Mouse (Mus musculus) midbrain, embryonic 11.5 days (tissue): Measurements from ENCODE around the gene Trim16. TPM values are rescaled to one million over a fixed set of nuclear protein-coding genes. Genes with fewer than 3 reads are reported as not detected.

Experiments
- ATAC-seq: fragments of 200-750 bp; cut with Nextera tagmentation; 2 replicates; pipeline ENCODE4 v1.8.0; 2017; ENCODE audit warnings: moderate TSS enrichment, moderate library complexity; ENCODE audit not compliant: low FRiP score
- DNase-seq: peaks from one replicate; pipeline ENCODE4 v3.0.0; 2015; ENCODE audit warnings: low spot score; ENCODE audit errors: missing footprints
- H3K27ac ChIP-seq: fragments of 300-500 bp; sonication (generic); 2 replicates; pipeline ENCODE4 v1.5.1; 2014; ENCODE audit warnings: low read depth, low read length
- H3K27me3 ChIP-seq: fragments of 300-500 bp; sonication (generic); 2 replicates; pipeline ENCODE4 v1.6.1; 2014; ENCODE audit warnings: mild to moderate bottlenecking, low read length, moderate library complexity, mixed read lengths; ENCODE audit not compliant: control insufficient read depth, insufficient read depth
- H3K36me3 ChIP-seq: fragments of 300-500 bp; sonication (generic); 2 replicates; pipeline ENCODE4 v1.6.1; 2014; ENCODE audit warnings: mild to moderate bottlenecking, low read length, moderate library complexity, mixed read lengths; ENCODE audit not compliant: control insufficient read depth, insufficient read depth
- H3K4me1 ChIP-seq: fragments of 300-500 bp; sonication (generic); 2 replicates; pipeline ENCODE4 v1.6.1; 2014; ENCODE audit warnings: low read length; ENCODE audit not compliant: control insufficient read depth, insufficient read depth
- H3K4me2 ChIP-seq: fragments of 300-500 bp; sonication (generic); 2 replicates; pipeline ENCODE4 v1.6.1; 2014; ENCODE audit warnings: mild to moderate bottlenecking, moderate library complexity
- H3K4me3 ChIP-seq: fragments of 300-500 bp; sonication (generic); 2 replicates; pipeline ENCODE4 v1.5.1; 2014; ENCODE audit warnings: low read depth, low read length
- H3K9ac ChIP-seq: fragments of 300-500 bp; sonication (generic); 2 replicates; pipeline ENCODE4 v1.6.1; 2014; ENCODE audit warnings: low read length
- H3K9me3 ChIP-seq: fragments of 300-500 bp; sonication (generic); 2 replicates; pipeline ENCODE4 v1.6.1; 2016; ENCODE audit warnings: low read length; ENCODE audit not compliant: control insufficient read depth
- WGBS: fragments of 180-500 bp; shearing (Covaris S2); extraction: QIAGEN DNeasy Blood & Tissue Kit; methylation state at CpG from one replicate; pipeline ENCODE4 v1.1.7; 2014; 5-methylcytosine and 5-hydroxymethylcytosine counted together
- polyA plus RNA-seq: library from polyadenylated mRNA; unstranded; fragments of >200 nt; fragmentation: Nextera tagmentation; extraction: Ambion mirVana; gene quantifications from 2 replicates; pipeline ENCODE4 v1.2.1, GENCODE M21; 2014

Gene Trim16
- polyA plus RNA-seq, 1 experiment from 2014 or later = 4.4 TPM

- Histone ChIP-seq H3K27ac (no peak overlapping the region), H3K27me3 (no peaks in the 10 kb centered on the region), H3K9ac (no peak overlapping the region), H3K36me3 (no peaks in the 10 kb centered on the region), H3K9me3 (no peaks in the 10 kb centered on the region), H3K4me1 (no peaks in the 10 kb centered on the region; the same call in 1 of the 2 replicates), H3K4me2 (no peak overlapping the region), H3K4me3 (no peak overlapping the region)
- WGBS = 72% methylated on average over 6 of the region's 6 CpGs
- no peak for DNase-seq
- no peak for ATAC-seq
Measured at GRCm38 (mm10) chr11:62813970-62814624, 5.9 kb upstream of the Trim16 start.

- no peaks in the 10 kb centered on the region for H3K27me3 ChIP-seq
- H3K4me1 ChIP-seq = no peaks in the 10 kb centered on the region; the same call in 1 of the 2 replicates
- no peak overlapping the region for H3K27ac ChIP-seq
- 67% methylated on average over 4 of the region's 4 CpGs for WGBS
- H3K4me2 ChIP-seq = no peak overlapping the region
- no peak overlapping the region for H3K4me3 ChIP-seq
- H3K9ac ChIP-seq = no peak overlapping the region
- H3K36me3 ChIP-seq = no peaks in the 10 kb centered on the region
- DNase-seq (no peak), ATAC-seq (no peak)
- no peaks in the 10 kb centered on the region for H3K9me3 ChIP-seq
Measured at GRCm38 (mm10) chr11:62814625-62815024, 5.4 kb upstream of the Trim16 start.

GRCm38 (mm10) chr11:62815438-62815837 lies 4.6 kb upstream of the Trim16 start:
- Histone ChIP-seq H3K4me1 (peaks cover 4% of the 10 kb centered on the region; the same call in 1 of the 2 replicates), H3K27ac (no peak overlapping the region), H3K36me3 (no peaks in the 10 kb centered on the region), H3K9ac (no peak overlapping the region), H3K4me3 (no peak overlapping the region), H3K27me3 (no peaks in the 10 kb centered on the region), H3K4me2 (no peak overlapping the region), H3K9me3 (no peaks in the 10 kb centered on the region)
- no peak for ATAC-seq
- no peak for DNase-seq
- 91% methylated on average over 1 of the region's 1 CpGs for WGBS

GRCm38 (mm10) chr11:62816591-62816990 lies 3.4 kb upstream of the Trim16 start:
- ATAC-seq = no peak
- Histone ChIP-seq H3K27ac (no peak overlapping the region), H3K27me3 (no peaks in the 10 kb centered on the region), H3K4me1 (peaks cover 8% of the 10 kb centered on the region; the same call in 1 of the 2 replicates), H3K36me3 (no peaks in the 10 kb centered on the region), H3K4me3 (no peak overlapping the region), H3K9ac (no peak overlapping the region), H3K9me3 (no peaks in the 10 kb centered on the region), H3K4me2 (no peak overlapping the region)
- no peak for DNase-seq
- WGBS = 82% methylated on average over 6 of the region's 6 CpGs

GRCm38 (mm10) chr11:62819059-62819686 lies 858 bp upstream of the Trim16 start:
- peaks cover 8% of the 10 kb centered on the region; the same call in 1 of the 2 replicates for H3K4me1 ChIP-seq
- H3K27ac ChIP-seq = no peak overlapping the region
- DNase-seq = no peak
- H3K9ac ChIP-seq = no peak overlapping the region
- H3K4me3 ChIP-seq = no peak overlapping the region
- no peaks in the 10 kb centered on the region for H3K9me3 ChIP-seq
- 93% methylated on average over 8 of the region's 8 CpGs for WGBS
- ATAC-seq = no peak
- no peak overlapping the region for H3K4me2 ChIP-seq
- H3K36me3 ChIP-seq = no peaks in the 10 kb centered on the region
- H3K27me3 ChIP-seq = no peaks in the 10 kb centered on the region

GRCm38 (mm10) chr11:62820661-62821437 lies 818 bp downstream of the Trim16 start:
- Histone ChIP-seq H3K36me3 (no peaks in the 10 kb centered on the region), H3K4me3 (peak overlapping the region; percentile 28), H3K4me2 (peak overlapping the region; percentile 50), H3K9ac (peak overlapping the region; percentile 46; the same call in 1 of the 2 replicates), H3K9me3 (no peaks in the 10 kb centered on the region), H3K4me1 (peaks cover 8% of the 10 kb centered on the region; the same call in 1 of the 2 replicates), H3K27me3 (no peaks in the 10 kb centered on the region), H3K27ac (no peak overlapping the region)
- WGBS = 29% methylated on average over 16 of the region's 16 CpGs
- DNase-seq = peak; percentile 92
- ATAC-seq = peak; percentile 44

GRCm38 (mm10) chr11:62821893-62822292 lies 1.9 kb downstream of the Trim16 start:
- no peak overlapping the region for H3K27ac ChIP-seq
- no peaks in the 10 kb centered on the region for H3K27me3 ChIP-seq
- no peak overlapping the region for H3K4me2 ChIP-seq
- H3K4me1 ChIP-seq = peaks cover 8% of the 10 kb centered on the region; the same call in 1 of the 2 replicates
- DNase-seq (no peak), ATAC-seq (no peak)
- H3K4me3 ChIP-seq = no peak overlapping the region
- no peaks in the 10 kb centered on the region for H3K9me3 ChIP-seq
- no peaks in the 10 kb centered on the region for H3K36me3 ChIP-seq
- H3K9ac ChIP-seq = no peak overlapping the region
- WGBS = 75% methylated on average over 5 of the region's 5 CpGs

GRCm38 (mm10) chr11:62824211-62824610 lies 4.2 kb downstream of the Trim16 start:
- H3K4me3 ChIP-seq = no peak overlapping the region
- WGBS = 77% methylated on average over 7 of the region's 7 CpGs
- no peak for ATAC-seq

More at GRCm38 (mm10) chr11:62824211-62824610, 4.2 kb downstream of the Trim16 start:
- H3K9me3 ChIP-seq = no peaks in the 10 kb centered on the region
- no peaks in the 10 kb centered on the region for H3K27me3 ChIP-seq
- no peaks in the 10 kb centered on the region for H3K36me3 ChIP-seq
- no peak for DNase-seq
- H3K4me2 ChIP-seq = no peak overlapping the region
- no peak overlapping the region for H3K9ac ChIP-seq
- no peak overlapping the region for H3K27ac ChIP-seq
- H3K4me1 ChIP-seq = peaks cover 8% of the 10 kb centered on the region; the same call in 1 of the 2 replicates
